Mouse (Mus musculus) embryonic facial prominence, embryonic 14.5 days (tissue): Measurements from ENCODE around the gene Prkag2. TPM values are rescaled to one million over a fixed set of nuclear protein-coding genes. Genes with fewer than 3 reads are reported as not detected.

Experiments used
- ATAC-seq: fragments of 200-750 bp; cut with Nextera tagmentation; 2 replicates; pipeline ENCODE4 v1.8.0; 2017; ENCODE audit warnings: low read depth, moderate number of reproducible peaks, moderate TSS enrichment
- DNase-seq: peaks from one replicate; pipeline ENCODE4 v3.0.0-alpha.2; 2015; ENCODE audit warnings: low spot score
- H3K27ac ChIP-seq: fragments of 300-500 bp; sonication (generic); replicated peaks from 2 replicates; pipeline ENCODE4 v1.5.1; 2014; ENCODE audit warnings: low read depth, mild to moderate bottlenecking, low read length, moderate library complexity
- H3K27me3 ChIP-seq: fragments of 300-500 bp; sonication (generic); replicated peaks from 2 replicates; pipeline ENCODE4 v1.6.1; 2014; ENCODE audit warnings: low read length; ENCODE audit not compliant: control insufficient read depth, insufficient read depth
- H3K36me3 ChIP-seq: fragments of 300-500 bp; sonication (generic); 2 replicates; pipeline ENCODE4 v1.6.1; 2014; ENCODE audit warnings: low read length, mixed read lengths; ENCODE audit not compliant: control insufficient read depth, insufficient read depth
- H3K4me1 ChIP-seq: fragments of 300-500 bp; sonication (generic); 2 replicates; pipeline ENCODE4 v1.6.1; 2014; ENCODE audit warnings: antibody characterized with exemption, low read length; ENCODE audit not compliant: control insufficient read depth, insufficient read depth
- H3K4me2 ChIP-seq: fragments of 300-500 bp; sonication (generic); 2 replicates; pipeline ENCODE4 v1.6.1; 2014; ENCODE audit warnings: low read depth, mild to moderate bottlenecking, low read length, moderate library complexity, mixed read lengths
- H3K4me3 ChIP-seq: fragments of 300-500 bp; sonication (generic); 2 replicates; pipeline ENCODE4 v1.5.1; 2014; ENCODE audit warnings: low read depth, mild to moderate bottlenecking, low read length
- H3K9ac ChIP-seq: fragments of 300-500 bp; sonication (generic); 2 replicates; pipeline ENCODE4 v1.6.1; 2014; ENCODE audit warnings: low read depth, mild to moderate bottlenecking, low read length, moderate library complexity, mixed read lengths
- H3K9me3 ChIP-seq: fragments of 300-500 bp; sonication (generic); 2 replicates; pipeline ENCODE4 v1.6.1; 2016; ENCODE audit warnings: low read length; ENCODE audit not compliant: control insufficient read depth
- WGBS: fragments of 180-500 bp; shearing (Covaris S2); extraction: QIAGEN DNeasy Blood & Tissue Kit; methylation state at CpG from one replicate; pipeline ENCODE4 v1.1.7; 2014; 5-methylcytosine and 5-hydroxymethylcytosine counted together
- polyA plus RNA-seq: library from polyadenylated mRNA; unstranded; fragments of >200 nt; fragmentation: Nextera tagmentation; extraction: Ambion mirVana; gene quantifications from 2 replicates; pipeline ENCODE4 v1.2.1, GENCODE M21; 2014

Gene Prkag2
- polyA plus RNA-seq, 1 experiment from 2014 or later: 24.4 TPM

DNA sequence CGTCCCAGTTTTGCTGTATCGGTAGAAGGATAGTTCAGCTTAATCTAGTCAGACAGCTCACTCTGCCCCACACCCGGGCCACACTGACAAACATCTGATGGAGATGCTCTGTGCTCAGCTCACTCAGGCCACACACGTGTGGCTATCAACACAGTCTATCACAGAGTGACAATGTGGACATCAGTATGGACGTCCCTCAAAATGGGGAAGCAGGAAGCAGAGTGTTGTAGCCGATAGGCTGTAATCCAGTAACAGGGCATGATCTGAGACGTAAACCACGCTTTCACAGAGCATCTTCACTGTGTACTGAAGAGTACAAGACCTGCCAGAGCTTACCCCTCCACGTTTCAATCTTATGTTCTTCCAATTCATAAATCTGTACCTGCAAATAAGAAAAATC lies 223.8 kb downstream of the Prkag2 start:
- peaks cover 16% of the 10 kb centered on the region for H3K36me3 ChIP-seq
- no peaks in the 10 kb centered on the region for H3K9me3 ChIP-seq
- no peaks in the 10 kb centered on the region; the same call in 1 of the 2 replicates for H3K4me1 ChIP-seq
- WGBS: 89% methylated on average over 9 of the region's 9 CpGs
- H3K27ac ChIP-seq: no peak overlapping the region
- DNase-seq: no peak
- no peak for ATAC-seq
- H3K9ac ChIP-seq: no peak overlapping the region
- H3K4me3 ChIP-seq: no peak overlapping the region
- no peak overlapping the region for H3K4me2 ChIP-seq
- no peaks in the 10 kb centered on the region for H3K27me3 ChIP-seq

DNA sequence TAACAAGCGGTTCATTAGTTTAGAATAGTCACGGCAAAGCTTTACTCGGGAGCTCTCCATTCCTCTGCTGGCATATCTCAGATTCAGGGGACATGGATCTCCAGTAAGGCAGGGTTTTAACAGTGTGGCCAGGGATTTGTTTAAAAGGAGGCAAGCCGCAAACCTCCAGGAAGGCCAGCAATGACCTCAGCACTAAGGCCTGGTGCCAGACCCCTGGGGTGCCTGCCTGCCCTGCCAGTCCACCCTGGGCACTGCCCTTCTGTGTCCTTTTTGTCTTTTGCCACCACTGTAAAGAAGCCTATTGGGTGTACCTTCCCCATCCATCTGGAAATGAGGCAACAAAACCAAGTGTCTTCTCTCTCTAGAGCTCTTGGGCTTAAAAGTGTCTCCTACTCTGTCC lies 226.3 kb downstream of the Prkag2 start:
- no peaks in the 10 kb centered on the region; the same call in 1 of the 2 replicates for H3K4me1 ChIP-seq
- H3K9me3 ChIP-seq: no peaks in the 10 kb centered on the region
- no peak overlapping the region for H3K9ac ChIP-seq
- DNase-seq: no peak
- no peak overlapping the region for H3K4me3 ChIP-seq
- no peaks in the 10 kb centered on the region for H3K27me3 ChIP-seq
- no peak overlapping the region for H3K4me2 ChIP-seq
- peaks cover 14% of the 10 kb centered on the region for H3K36me3 ChIP-seq
- 85% methylated on average over 4 of the region's 4 CpGs for WGBS
- no peak for ATAC-seq
- no peak overlapping the region for H3K27ac ChIP-seq

- Histone ChIP-seq H3K4me1 (no peaks in the 10 kb centered on the region; the same call in 1 of the 2 replicates), H3K27me3 (no peaks in the 10 kb centered on the region), H3K36me3 (peaks cover 5% of the 10 kb centered on the region; the same call in 1 of the 2 replicates), H3K9ac (no peak overlapping the region), H3K4me3 (no peak overlapping the region), H3K9me3 (no peaks in the 10 kb centered on the region), H3K27ac (no peak overlapping the region), H3K4me2 (no peak overlapping the region)
- no peak for ATAC-seq
- DNase-seq: no peak
- 57% methylated on average over 6 of the region's 6 CpGs for WGBS
Measured at GRCm38 (mm10) chr5:24873221-24873620, 227.2 kb downstream of the Prkag2 start.

- 86% methylated on average over 12 of the region's 12 CpGs for WGBS
- H3K27ac ChIP-seq: no peak overlapping the region
- no peak for ATAC-seq
- no peak overlapping the region for H3K4me3 ChIP-seq
- no peak for DNase-seq
- no peaks in the 10 kb centered on the region for H3K4me1 ChIP-seq
- H3K27me3 ChIP-seq: no peaks in the 10 kb centered on the region
- H3K36me3 ChIP-seq: peaks cover 11% of the 10 kb centered on the region; the same call in 1 of the 2 replicates
- H3K9ac ChIP-seq: no peak overlapping the region
- no peak overlapping the region for H3K4me2 ChIP-seq
- H3K9me3 ChIP-seq: 0 out of 2 replicates have a peak, but pooled peaks cover 3% of the 10 kb centered on the region
Measured at GRCm38 (mm10) chr5:24871276-24871675, 229.2 kb downstream of the Prkag2 start.

GRCm38 (mm10) chr5:24869796-24870289 lies 230.6 kb downstream of the Prkag2 start:
- DNase-seq (no peak), ATAC-seq (no peak)
- H3K4me1 ChIP-seq: no peaks in the 10 kb centered on the region
- H3K36me3 ChIP-seq: peaks cover 12% of the 10 kb centered on the region; the same call in 1 of the 2 replicates
- H3K9me3 ChIP-seq: 0 out of 2 replicates have a peak, but pooled peaks cover 3% of the 10 kb centered on the region
- no peaks in the 10 kb centered on the region for H3K27me3 ChIP-seq
- H3K4me3 ChIP-seq: no peak overlapping the region
- H3K9ac ChIP-seq: no peak overlapping the region
- H3K27ac ChIP-seq: no peak overlapping the region
- no peak overlapping the region for H3K4me2 ChIP-seq
- WGBS: 72% methylated on average over 11 of the region's 11 CpGs

DNA sequence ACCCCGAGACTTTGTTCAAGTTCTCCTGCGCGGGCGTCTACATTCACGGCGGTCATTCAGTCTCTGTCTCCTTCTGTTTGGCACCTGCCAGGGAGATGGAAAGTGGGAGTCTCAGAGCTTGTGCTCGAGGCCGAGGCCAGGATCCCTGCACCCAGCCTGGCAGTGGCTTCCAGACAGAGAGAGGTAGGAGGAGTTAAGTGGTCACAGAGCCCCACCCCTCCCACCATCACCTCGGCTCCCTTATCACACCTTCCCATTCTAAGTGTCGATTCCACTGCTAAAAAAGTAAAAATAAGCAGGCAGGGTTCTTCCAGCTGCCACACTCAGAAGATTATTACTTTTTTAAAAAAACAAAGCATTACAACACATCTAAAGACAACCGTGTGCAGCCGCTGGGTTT lies 236.6 kb downstream of the Prkag2 start:
- WGBS: 77% methylated on average over 12 of the region's 12 CpGs
- Histone ChIP-seq H3K27me3 (no peaks in the 10 kb centered on the region), H3K27ac (no peak overlapping the region), H3K36me3 (peaks cover 29% of the 10 kb centered on the region), H3K4me2 (no peak overlapping the region), H3K9me3 (0 out of 2 replicates have a peak, but pooled peaks cover 3% of the 10 kb centered on the region), H3K4me1 (no peaks in the 10 kb centered on the region), H3K4me3 (no peak overlapping the region), H3K9ac (no peak overlapping the region)
- no peak for DNase-seq
- ATAC-seq: no peak

- no peak overlapping the region for H3K27ac ChIP-seq
- H3K36me3 ChIP-seq: peaks cover 23% of the 10 kb centered on the region
- no peak for DNase-seq
- no peak overlapping the region for H3K4me2 ChIP-seq
- no peaks in the 10 kb centered on the region for H3K27me3 ChIP-seq
- no peak overlapping the region for H3K4me3 ChIP-seq
- 0 out of 2 replicates have a peak, but pooled peaks cover 2% of the 10 kb centered on the region for H3K9me3 ChIP-seq
- ATAC-seq: no peak
- WGBS: 86% methylated on average over 9 of the region's 9 CpGs
- H3K4me1 ChIP-seq: no peaks in the 10 kb centered on the region
- no peak overlapping the region for H3K9ac ChIP-seq
Measured at GRCm38 (mm10) chr5:24861449-24861930, 239.0 kb downstream of the Prkag2 start.

DNA sequence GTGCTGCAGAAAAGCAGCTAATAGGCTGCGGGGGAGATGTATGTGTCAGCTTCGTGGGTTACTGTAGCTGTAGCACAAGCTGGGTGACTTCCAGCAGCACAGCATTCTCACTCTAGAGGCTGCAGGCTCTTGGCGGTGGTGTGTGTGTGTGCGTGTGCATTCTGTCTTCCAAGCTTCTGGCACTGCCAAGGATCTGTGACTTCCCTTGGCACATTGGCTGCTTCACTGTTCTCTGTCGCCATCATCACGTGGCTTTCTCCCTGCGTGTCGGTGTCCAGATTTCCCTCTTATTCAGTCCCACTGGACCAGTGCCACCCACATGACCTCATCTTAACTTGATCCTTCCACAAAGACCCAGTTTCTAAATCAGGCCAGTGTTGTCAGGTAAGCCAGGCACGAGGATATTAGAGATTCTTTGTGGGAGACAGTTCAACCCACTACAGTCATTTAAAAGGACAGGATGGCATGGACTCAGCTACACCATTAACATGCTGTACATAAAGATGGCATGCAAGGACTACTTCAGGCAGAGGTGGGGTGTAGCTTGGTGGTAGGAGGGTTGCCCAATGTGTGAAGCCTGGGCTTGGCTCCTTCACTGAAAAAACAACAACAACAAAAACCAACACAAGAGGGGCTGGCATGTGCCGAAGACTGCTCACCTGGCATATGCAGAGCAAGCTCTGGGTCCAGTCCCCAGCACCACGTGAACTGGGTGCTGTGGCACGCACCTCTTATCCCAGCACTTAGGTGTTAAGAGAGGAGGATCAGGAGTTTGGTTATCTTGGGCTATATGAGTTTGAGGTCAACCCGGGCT lies 239.6 kb downstream of the Prkag2 start:
- WGBS: 82% methylated on average over 13 of the region's 13 CpGs
- Histone ChIP-seq H3K4me3 (no peak overlapping the region), H3K4me2 (no peak overlapping the region), H3K4me1 (no peaks in the 10 kb centered on the region), H3K36me3 (peaks cover 17% of the 10 kb centered on the region; the same call in 1 of the 2 replicates), H3K9me3 (no peaks in the 10 kb centered on the region), H3K27ac (no peak overlapping the region), H3K27me3 (no peaks in the 10 kb centered on the region), H3K9ac (no peak overlapping the region)
- ATAC-seq (0 out of 2 replicates have a peak, but pooled peaks have one; percentile 18), DNase-seq (no peak)
